Mouse (Mus musculus): ENCODE data around the gene Pcnx2.

DNA sequence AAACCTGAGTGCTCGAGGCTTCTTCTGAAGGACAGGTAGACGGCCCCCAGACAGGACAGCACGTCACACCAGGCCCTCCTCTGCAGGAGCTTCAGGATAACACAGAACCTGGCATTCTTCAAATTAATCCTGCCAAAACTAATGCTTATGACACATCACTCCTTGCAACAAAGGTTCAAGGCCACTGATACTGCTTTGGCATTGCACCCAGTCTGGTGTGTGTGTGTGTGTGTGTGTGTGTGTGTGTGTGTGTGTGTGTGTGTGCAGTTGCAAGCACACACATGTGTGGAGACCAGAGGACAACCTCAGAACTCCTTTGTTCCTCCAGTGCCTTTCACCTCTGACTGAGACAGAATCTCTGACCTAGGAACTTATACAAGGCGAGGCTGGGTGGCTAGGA is 15.1 kb upstream of the Pcnx2 start:
- no peak for TF ChIP-seq CTCF (IDR thresholded peaks at IDR 0.05; ENCODE audit: low read depth, low read length)
- no peak for TF ChIP-seq GATA1 (IDR thresholded peaks at IDR 0.05; ENCODE audit: borderline replicate concordance, low read length)
- TF ChIP-seq GATA2 (IDR thresholded peaks at IDR 0.05; ENCODE audit: borderline replicate concordance, low read depth, low read length), result no peak

All from G1E (cell line).